Mouse (Mus musculus) stomach, embryonic 16.5 days (tissue): Measurements from ENCODE around the gene Slc2a13. TPM values are rescaled to one million over a fixed set of nuclear protein-coding genes. Genes with fewer than 3 reads are reported as not detected.

ENCODE experiments used
- ATAC-seq: fragments of 200-750 bp; cut with Nextera tagmentation; 2 replicates; pipeline ENCODE4 v1.8.0; 2017; ENCODE audit warnings: moderate number of reproducible peaks, moderate TSS enrichment; ENCODE audit not compliant: insufficient read depth, low FRiP score
- H3K27ac ChIP-seq: fragments of 300-500 bp; sonication (generic); 2 replicates; pipeline ENCODE4 v1.5.1; 2014; ENCODE audit warnings: low read length
- H3K27me3 ChIP-seq: fragments of 300-500 bp; sonication (generic); 2 replicates; pipeline ENCODE4 v1.6.1; 2014; ENCODE audit warnings: low read length, control low read depth, mixed read lengths; ENCODE audit not compliant: control insufficient read depth, insufficient read depth
- H3K36me3 ChIP-seq: fragments of 300-500 bp; sonication (generic); 2 replicates; pipeline ENCODE4 v1.6.1; 2014; ENCODE audit warnings: low read length; ENCODE audit not compliant: control insufficient read depth, insufficient read depth
- H3K4me1 ChIP-seq: fragments of 300-500 bp; sonication (generic); 2 replicates; pipeline ENCODE4 v1.6.1; 2014; ENCODE audit warnings: low read length, control low read depth, mixed read lengths; ENCODE audit not compliant: control insufficient read depth, insufficient read depth
- H3K4me2 ChIP-seq: fragments of 300-500 bp; sonication (generic); 2 replicates; pipeline ENCODE4 v1.6.1; 2014; ENCODE audit warnings: low read depth, low read length, mixed read lengths
- H3K4me3 ChIP-seq: fragments of 300-500 bp; sonication (generic); replicated peaks from 2 replicates; pipeline ENCODE4 v1.5.1; 2014; ENCODE audit warnings: mild to moderate bottlenecking, low read length
- H3K9ac ChIP-seq: fragments of 300-500 bp; sonication (generic); 2 replicates; pipeline ENCODE4 v1.6.1; 2014; ENCODE audit warnings: low read length
- H3K9me3 ChIP-seq: fragments of 300-500 bp; sonication (generic); replicated peaks from 2 replicates; pipeline ENCODE4 v1.6.1; 2016; ENCODE audit warnings: low read length, control low read depth; ENCODE audit not compliant: control insufficient read depth
- WGBS: fragments of 180-500 bp; shearing (Covaris S2); extraction: QIAGEN DNeasy Blood & Tissue Kit; methylation state at CpG from one replicate; pipeline ENCODE4 v1.1.7; 2014; 5-methylcytosine and 5-hydroxymethylcytosine counted together
- polyA plus RNA-seq: library from polyadenylated mRNA; unstranded; fragments of >200 nt; fragmentation: Nextera tagmentation; extraction: Ambion mirVana; gene quantifications from 2 replicates; pipeline ENCODE4 v1.2.1, GENCODE M21; 2015

Slc2a13 gene
- polyA plus RNA-seq, 1 experiment from 2014 or later: 0.96 TPM

- ATAC-seq: peak; percentile 86
- Histone ChIP-seq H3K9ac (peak overlapping the region; percentile 83), H3K27me3 (peaks cover 6% of the 10 kb centered on the region; the same call in 1 of the 2 replicates), H3K4me1 (no peaks in the 10 kb centered on the region), H3K27ac (no peak overlapping the region), H3K9me3 (no peaks in the 10 kb centered on the region), H3K4me2 (peak overlapping the region; percentile 94), H3K36me3 (no peaks in the 10 kb centered on the region), H3K4me3 (peak overlapping the region; percentile 77)
- WGBS: under 1% methylated on average over 83 of the region's 91 CpGs
These were observed 516 bp downstream of the Slc2a13 start for GRCm38 (mm10) chr15:91572421-91573069.

DNA sequence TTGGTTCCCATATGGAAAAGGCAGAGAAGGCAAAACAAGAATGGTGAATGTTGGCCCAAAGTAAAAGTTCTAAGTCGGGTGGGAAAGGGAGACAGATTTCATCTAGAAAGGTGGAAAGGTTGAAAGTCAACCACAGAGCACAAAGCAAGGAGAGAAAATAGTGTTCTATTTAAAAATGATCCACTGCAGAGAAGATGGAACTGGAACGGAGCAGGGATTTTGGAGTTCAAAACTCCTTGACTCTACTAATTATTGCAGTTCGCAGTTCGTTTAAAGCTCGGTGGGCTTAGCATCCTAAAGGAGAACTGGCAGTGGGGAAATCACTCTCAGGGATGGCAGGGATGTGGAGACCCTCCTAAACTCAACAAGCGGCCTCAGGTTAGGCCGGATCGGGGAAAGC, 1.1 kb downstream of the Slc2a13 start:
- Histone ChIP-seq H3K4me2 (peak overlapping the region; percentile 94), H3K36me3 (no peaks in the 10 kb centered on the region), H3K9ac (peak overlapping the region; percentile 83), H3K27me3 (peaks cover 6% of the 10 kb centered on the region; the same call in 1 of the 2 replicates), H3K4me1 (no peaks in the 10 kb centered on the region), H3K27ac (no peak overlapping the region), H3K9me3 (no peaks in the 10 kb centered on the region), H3K4me3 (peak overlapping the region; percentile 77)
- no peak for ATAC-seq
- WGBS: 12% methylated on average over 8 of the region's 8 CpGs

GRCm38 (mm10) chr15:91566784-91567183, 6.3 kb downstream of the Slc2a13 start:
- Histone ChIP-seq H3K4me3 (no peak overlapping the region), H3K4me2 (no peak overlapping the region), H3K27me3 (peaks cover under 1% of the 10 kb centered on the region; the same call in 1 of the 2 replicates), H3K9ac (no peak overlapping the region), H3K36me3 (no peaks in the 10 kb centered on the region), H3K27ac (no peak overlapping the region), H3K9me3 (no peaks in the 10 kb centered on the region), H3K4me1 (no peaks in the 10 kb centered on the region)
- ATAC-seq: no peak
- 56% methylated on average over 8 of the region's 8 CpGs for WGBS

DNA sequence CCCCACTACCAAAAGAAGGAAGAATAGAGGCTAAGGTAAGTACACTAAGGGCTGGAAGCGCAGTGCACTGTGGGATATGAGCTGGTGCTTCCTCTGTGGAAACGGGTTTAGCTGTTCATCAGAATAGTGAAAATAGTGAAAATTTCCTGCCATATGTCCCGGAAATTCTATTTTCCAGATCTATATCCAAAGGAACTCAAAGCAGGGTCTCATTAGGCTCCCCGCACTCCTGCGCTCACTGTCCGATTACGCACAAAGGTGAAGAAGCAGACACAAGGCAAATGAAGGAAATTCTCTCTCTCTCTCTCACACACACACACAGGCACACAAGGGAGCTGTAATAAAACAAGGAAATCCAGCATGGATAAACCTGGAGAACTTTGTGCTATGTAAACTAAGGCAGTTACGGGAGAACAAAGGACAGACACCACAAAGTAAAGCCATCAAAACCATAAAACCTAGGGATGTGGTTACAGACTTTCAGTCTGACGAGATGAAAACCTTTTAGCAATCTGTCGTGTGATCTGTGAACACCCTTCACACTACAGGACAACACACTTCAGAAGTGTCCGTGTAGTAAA, 7.9 kb downstream of the Slc2a13 start:
- ATAC-seq: no peak
- Histone ChIP-seq H3K4me1 (no peaks in the 10 kb centered on the region), H3K27me3 (no peaks in the 10 kb centered on the region), H3K27ac (no peak overlapping the region), H3K4me3 (no peak overlapping the region), H3K36me3 (no peaks in the 10 kb centered on the region), H3K4me2 (no peak overlapping the region), H3K9me3 (no peaks in the 10 kb centered on the region), H3K9ac (no peak overlapping the region)
- WGBS: 90% methylated on average over 11 of the region's 11 CpGs

DNA sequence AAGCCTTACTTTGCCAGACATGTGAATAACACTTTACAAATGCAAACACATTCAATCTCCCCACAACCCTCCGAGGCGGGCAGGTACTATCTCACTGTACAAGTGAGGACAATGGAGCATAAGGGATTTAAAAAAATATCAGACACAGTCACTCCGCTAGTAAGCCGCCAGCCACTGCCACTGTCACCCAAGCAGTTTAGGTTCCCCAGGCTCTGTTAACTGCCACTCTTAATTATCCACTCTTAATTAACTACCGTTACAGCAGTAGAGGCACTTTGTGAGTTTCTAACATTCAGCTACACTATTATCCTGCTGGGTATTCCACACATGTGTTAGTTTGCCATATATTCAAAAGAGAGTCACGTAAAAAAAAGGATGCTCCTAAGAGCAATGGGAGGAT, 11.3 kb downstream of the Slc2a13 start:
- Histone ChIP-seq H3K36me3 (no peaks in the 10 kb centered on the region), H3K9ac (no peak overlapping the region), H3K4me1 (no peaks in the 10 kb centered on the region), H3K27me3 (no peaks in the 10 kb centered on the region), H3K9me3 (no peaks in the 10 kb centered on the region), H3K27ac (no peak overlapping the region), H3K4me3 (no peak overlapping the region), H3K4me2 (no peak overlapping the region)
- no peak for ATAC-seq
- 88% methylated on average over 6 of the region's 6 CpGs for WGBS

DNA sequence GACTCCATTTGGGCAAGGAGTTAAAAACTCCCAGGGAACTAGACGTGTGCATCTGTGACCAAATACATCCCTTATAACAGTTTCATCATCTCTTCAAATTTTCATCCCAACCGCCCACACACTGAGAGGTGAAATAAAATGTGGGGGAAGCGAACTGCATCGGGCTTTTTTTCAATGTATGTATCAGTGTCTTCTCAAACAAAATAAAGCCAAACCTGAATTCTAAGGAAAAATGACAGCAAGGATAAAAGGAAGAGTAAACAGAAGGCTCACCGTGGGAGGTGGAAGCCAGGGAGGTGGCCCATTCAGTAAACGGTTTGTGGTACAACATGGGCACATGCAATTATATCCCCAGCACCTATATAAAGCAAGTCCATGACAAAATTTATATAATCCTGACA, 17.7 kb downstream of the Slc2a13 start:
- Histone ChIP-seq H3K4me1 (no peaks in the 10 kb centered on the region), H3K27ac (no peak overlapping the region), H3K9me3 (no peaks in the 10 kb centered on the region), H3K4me2 (no peak overlapping the region), H3K4me3 (no peak overlapping the region), H3K36me3 (no peaks in the 10 kb centered on the region), H3K9ac (no peak overlapping the region), H3K27me3 (no peaks in the 10 kb centered on the region)
- 77% methylated on average over 6 of the region's 6 CpGs for WGBS
- ATAC-seq: no peak

GRCm38 (mm10) chr15:91548586-91549268, 24.3 kb downstream of the Slc2a13 start:
- 65% methylated on average over 12 of the region's 12 CpGs for WGBS
- H3K36me3 ChIP-seq: no peaks in the 10 kb centered on the region
- H3K4me3 ChIP-seq: no peak overlapping the region
- H3K27me3 ChIP-seq: no peaks in the 10 kb centered on the region
- H3K9ac ChIP-seq: no peak overlapping the region
- no peaks in the 10 kb centered on the region for H3K9me3 ChIP-seq
- H3K27ac ChIP-seq: no peak overlapping the region
- H3K4me2 ChIP-seq: no peak overlapping the region
- ATAC-seq: no peak
- H3K4me1 ChIP-seq: no peaks in the 10 kb centered on the region

- H3K9ac ChIP-seq: no peak overlapping the region
- H3K4me3 ChIP-seq: no peak overlapping the region
- H3K4me2 ChIP-seq: no peak overlapping the region
- no peaks in the 10 kb centered on the region for H3K4me1 ChIP-seq
- 73% methylated on average over 4 of the region's 4 CpGs for WGBS
- no peaks in the 10 kb centered on the region for H3K36me3 ChIP-seq
- no peak overlapping the region for H3K27ac ChIP-seq
- ATAC-seq: no peak
- H3K9me3 ChIP-seq: no peaks in the 10 kb centered on the region
- no peaks in the 10 kb centered on the region for H3K27me3 ChIP-seq
These were observed 28.5 kb downstream of the Slc2a13 start for GRCm38 (mm10) chr15:91544586-91544985.

DNA sequence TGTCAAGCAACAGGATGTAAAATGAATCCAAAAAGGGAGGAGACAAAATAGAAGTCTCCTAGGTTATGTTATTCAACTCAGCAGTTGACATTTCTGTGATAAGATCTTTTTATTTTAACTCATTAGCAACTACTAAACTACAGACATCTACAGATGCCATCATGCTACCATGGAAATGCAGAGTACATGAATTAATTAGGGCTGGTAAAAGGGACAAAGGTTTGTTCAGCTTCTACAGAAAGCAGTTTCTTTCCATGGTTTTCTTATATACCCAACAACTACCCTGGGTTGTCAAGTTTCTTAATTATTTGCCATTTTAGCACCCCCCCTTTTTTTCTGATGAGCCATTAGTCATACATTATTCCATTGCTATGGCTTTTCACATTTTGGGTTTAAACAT, 34.6 kb downstream of the Slc2a13 start:
- ATAC-seq: no peak
- no peaks in the 10 kb centered on the region for H3K27me3 ChIP-seq

More for the DNA sequence above, 34.6 kb downstream of the Slc2a13 start:
- Histone ChIP-seq H3K4me1 (no peaks in the 10 kb centered on the region), H3K4me3 (no peak overlapping the region), H3K36me3 (no peaks in the 10 kb centered on the region), H3K9me3 (no peaks in the 10 kb centered on the region), H3K9ac (no peak overlapping the region), H3K4me2 (no peak overlapping the region), H3K27ac (no peak overlapping the region)
